8 mouse cellular contexts compared by ENCODE assay signal in the genomic region with DNA sequence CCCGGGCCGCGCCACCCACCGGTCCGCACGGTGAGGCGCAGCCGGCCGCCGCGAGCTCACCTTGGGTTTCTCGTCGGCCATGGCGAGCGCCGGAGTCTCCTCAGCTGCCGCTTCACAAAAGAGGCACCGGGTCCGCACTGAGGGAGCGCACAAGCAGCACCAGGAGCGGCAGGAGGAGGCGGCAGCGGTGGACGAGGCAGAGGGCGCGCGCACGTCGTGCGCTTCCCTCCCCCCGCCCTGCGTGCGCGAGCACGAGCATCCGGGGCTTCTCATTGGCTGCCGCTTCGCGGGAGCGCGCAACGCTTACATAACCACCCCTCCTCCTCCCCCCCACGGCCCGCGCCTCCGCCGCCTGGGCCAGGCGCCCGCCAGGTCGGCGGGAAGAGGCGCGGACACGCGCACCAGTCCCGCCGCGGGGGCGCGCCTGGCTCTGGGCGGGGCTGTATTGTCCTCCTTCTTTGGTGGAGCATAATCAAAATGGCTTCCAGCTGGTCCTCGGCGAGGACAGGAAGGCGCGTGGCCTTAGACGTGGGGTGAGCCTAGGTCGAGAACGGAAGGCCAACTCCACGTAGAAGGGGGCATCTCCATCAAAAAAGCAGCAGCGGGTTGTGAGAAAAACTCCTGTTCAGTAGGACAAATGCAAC. TPM values are rescaled to one million over a fixed set of nuclear protein-coding genes. Genes with fewer than 3 reads are reported as not detected.
DNase-seq lines count a peak whose midpoint lies in the region; ATAC-seq and TF ChIP-seq lines count a peak whose summit lies in the region.

A gene (minus strand): TSS at position 239 of the 644 bp plus-strand sequence.

- peak within 1 kb of the TSS; percentile 86 for H3K4me3 ChIP-seq in cortical plate, adult 2 months (ENCODE audit: insufficient read depth, low read length)
- peak within 1 kb of the TSS; percentile 99 for H3K4me3 ChIP-seq in megakaryocyte, embryonic 14.5 days (replicated peaks)

- DNase-seq in gastrocnemius, adult 8-10 months (ENCODE audit: low spot score in 2 of 2): peak; percentile 99
- peak; percentile 93 for DNase-seq in hindlimb bud, embryonic 11.5 days (ENCODE audit: extremely low spot score, low read depth, low spot score)
- peak; percentile 95 to 96 for DNase-seq in left cerebral cortex, adult 8-10 months (ENCODE audit: low spot score in 2 of 2)
- peak; percentile 97 to 98 for DNase-seq in right cerebral cortex, postnatal 10 days (ENCODE audit: low spot score in 2 of 2)
- DNase-seq in urinary bladder, postnatal 25 days (ENCODE audit: low spot score): peak; percentile 99

- no peaks in the 10 kb centered on the region for H3K27me3 ChIP-seq in megakaryocyte, embryonic 14.5 days (replicated peaks)

- H3K27ac ChIP-seq in cortical plate, adult 2 months (ENCODE audit: insufficient read depth, low read length): peak within 1 kb of the TSS; percentile 99

- peaks cover 32% of the 10 kb centered on the region for H3K36me3 ChIP-seq in megakaryocyte, embryonic 14.5 days (replicated peaks; ENCODE audit: low read length)

- peak; percentile 67 for ATAC-seq in activated CD4-positive, CD25-positive, alpha-beta regulatory T cell, adult 4 months

- no peak for TF ChIP-seq CTCF in cortical plate, adult 2 months (IDR thresholded peaks at IDR 0.05; ENCODE audit: extremely low read depth, insufficient read depth, low read length)

- no peaks in the 10 kb centered on the region; the same call in 1 of the 2 replicates for H3K4me1 ChIP-seq in cortical plate, adult 2 months (ENCODE audit: control insufficient read depth, insufficient read depth, low read length)
- peaks cover 42% of the 10 kb centered on the region for H3K4me1 ChIP-seq in megakaryocyte, embryonic 14.5 days

- H3K9me3 ChIP-seq in megakaryocyte, embryonic 14.5 days: no peaks in the 10 kb centered on the region

- peak; percentile 68; the same call in 1 of the 2 replicates for TF ChIP-seq POLR2A in cortical plate, adult 2 months (IDR thresholded peaks at IDR 0.05; ENCODE audit: extremely low read depth, insufficient read depth, low read length)

RNA-seq across cellular contexts. Expression of the gene that starts here (rescaled TPM):
- 100 to 1,000 TPM; 724 to 797 TPM for polyA plus RNA-seq in activated CD4-positive, CD25-positive, alpha-beta regulatory T cell, adult 4 months (2017; shearing (Covaris generic))
- polyA plus RNA-seq in cortical plate, adult 2 months (2012; rRNA removed): 329 and 331 TPM in 2 replicates
- total RNA-seq in gastrocnemius, adult 8-10 months (2022): 100 to 1,000 TPM; 138 to 163 (median 141) TPM
- 100 to 1,000 TPM; 262 to 316 (median 290) TPM for total RNA-seq in left cerebral cortex, adult 8-10 months (2022)
- polyA plus RNA-seq in megakaryocyte, embryonic 14.5 days (2012; ENCODE audit: insufficient read depth, low replicate concordance): 187 and 368 TPM in 2 replicates

Comparison
In these comparisons a context has a peak if more than half of its experiments do, and no peak if none do; other contexts are left out.
1. Peak in every context shown above with its lines: DNase-seq, ATAC-seq, H3K4me3 ChIP-seq and H3K27ac ChIP-seq.